Mouse (Mus musculus): ENCODE results near the gene Otud7b. TPM values are rescaled to one million over a fixed set of nuclear protein-coding genes. Genes with fewer than 3 reads are reported as not detected.

Gene Otud7b
- total RNA-seq, 2 experiments from 2014 or later: 3.0 to 4.9 TPM

DNA sequence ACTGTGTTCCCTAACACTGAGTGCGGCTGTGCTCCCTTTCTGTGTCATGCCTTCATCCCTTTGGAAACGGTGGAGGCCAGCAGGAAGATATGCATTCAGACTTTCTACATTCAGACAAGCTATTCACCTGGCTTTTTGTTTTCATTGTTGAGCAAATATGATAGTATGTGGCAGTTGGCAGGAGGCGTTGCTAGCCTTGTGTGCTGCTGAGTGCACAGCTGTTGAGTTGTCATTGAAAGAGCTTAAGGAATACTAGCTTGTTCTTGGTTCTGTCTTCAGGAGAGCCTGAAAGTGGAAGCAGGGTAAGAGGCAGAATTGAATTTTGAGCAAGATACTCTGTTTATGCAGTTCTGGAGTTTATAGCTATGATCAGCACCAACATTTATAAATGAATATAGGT is 28.2 kb downstream of the Otud7b start:
- ATAC-seq (replicated peaks; ENCODE audit: poor library complexity): no peak

- no peak for ATAC-seq (replicated peaks; ENCODE audit: poor library complexity)
Measured at GRCm38 (mm10) chr3:96133327-96133905, 29.1 kb downstream of the Otud7b start.

DNA sequence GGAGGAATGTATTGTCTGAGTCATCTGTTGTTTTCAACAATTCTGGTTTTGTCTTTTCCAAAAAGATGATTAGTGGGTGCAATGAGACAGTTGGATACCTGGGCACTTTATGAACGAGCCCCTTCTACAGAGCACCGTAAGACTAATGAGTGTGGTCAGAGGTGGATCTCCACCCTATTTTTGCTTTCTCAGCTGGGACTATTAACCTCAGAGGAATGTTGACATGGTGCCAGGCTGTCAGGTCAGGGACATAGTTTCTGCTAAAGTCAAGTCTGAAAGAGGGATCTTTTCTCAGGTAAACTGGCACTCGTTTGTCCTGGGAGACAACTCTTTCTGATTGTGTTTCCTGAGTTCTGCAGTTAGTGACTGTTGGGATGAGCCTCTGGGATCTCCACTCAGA is 30.7 kb downstream of the Otud7b start:
- ATAC-seq (replicated peaks; ENCODE audit: poor library complexity): no peak

- peak; percentile 97 for ATAC-seq (replicated peaks; ENCODE audit: poor library complexity)
Measured at GRCm38 (mm10) chr3:96147950-96148349, 43.6 kb downstream of the Otud7b start.

DNA sequence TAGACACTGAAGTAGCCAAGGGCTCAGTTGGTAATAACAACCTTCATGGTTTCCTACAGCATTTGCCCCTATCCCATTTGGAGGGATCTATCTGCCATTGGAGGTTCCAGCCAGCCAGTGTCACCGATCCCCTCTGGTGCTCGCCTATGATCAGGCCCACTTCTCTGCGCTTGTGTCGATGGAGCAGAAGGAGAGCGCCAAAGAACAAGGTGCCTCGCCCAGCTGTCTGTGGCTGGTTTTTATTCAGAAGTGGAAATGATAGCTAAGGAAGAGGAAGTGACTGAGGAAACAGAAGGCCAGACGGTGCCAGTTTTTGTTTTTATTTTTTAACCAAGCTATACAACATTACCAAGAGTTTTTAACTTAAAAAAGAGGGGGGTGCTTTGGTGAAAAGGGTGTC is 47.5 kb downstream of the Otud7b start:
- no peak for ATAC-seq (replicated peaks; ENCODE audit: poor library complexity)

DNA sequence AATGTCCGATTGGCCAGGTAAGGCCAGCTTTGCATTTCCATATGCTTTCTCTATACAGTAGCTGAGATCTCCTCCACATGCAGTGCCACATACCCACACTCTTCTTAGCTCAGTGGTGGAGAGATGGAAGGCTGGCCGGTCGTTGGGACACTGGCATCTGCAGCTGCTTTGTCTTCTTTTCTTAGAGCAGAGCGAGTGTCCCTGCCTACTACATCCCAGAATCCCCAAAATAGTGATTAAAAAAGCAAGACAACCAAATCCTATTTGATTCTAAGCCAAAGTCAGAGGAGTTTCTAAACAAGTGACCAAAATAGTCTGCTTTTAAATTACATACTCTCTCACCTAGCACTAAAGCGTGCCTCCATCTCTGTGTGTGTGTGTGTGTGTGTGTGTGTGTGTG is 48.3 kb downstream of the Otud7b start:
- no peak for ATAC-seq (replicated peaks; ENCODE audit: poor library complexity)

DNA sequence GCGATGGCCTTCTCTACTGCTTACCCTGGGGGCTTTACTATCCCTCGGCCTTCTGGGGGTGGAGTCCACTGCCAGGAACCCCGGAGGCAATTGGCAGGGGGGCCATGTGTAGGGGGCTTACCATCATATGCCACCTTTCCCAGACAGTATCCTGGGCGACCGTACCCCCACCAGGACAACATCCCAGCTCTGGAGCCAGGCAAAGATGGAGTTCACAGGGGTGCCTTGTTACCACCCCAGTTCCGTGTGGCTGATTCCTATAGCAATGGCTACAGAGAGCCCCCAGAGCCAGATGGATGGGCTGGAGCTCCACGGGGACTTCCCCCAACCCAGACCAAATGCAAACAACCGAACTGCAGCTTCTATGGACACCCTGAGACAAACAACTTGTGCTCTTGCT is 51.2 kb downstream of the Otud7b start:
- ATAC-seq (replicated peaks; ENCODE audit: poor library complexity): no peak

GRCm38 (mm10) chr3:96159820-96160219 is 55.5 kb downstream of the Otud7b start:
- no peak for ATAC-seq (replicated peaks; ENCODE audit: poor library complexity)

DNA sequence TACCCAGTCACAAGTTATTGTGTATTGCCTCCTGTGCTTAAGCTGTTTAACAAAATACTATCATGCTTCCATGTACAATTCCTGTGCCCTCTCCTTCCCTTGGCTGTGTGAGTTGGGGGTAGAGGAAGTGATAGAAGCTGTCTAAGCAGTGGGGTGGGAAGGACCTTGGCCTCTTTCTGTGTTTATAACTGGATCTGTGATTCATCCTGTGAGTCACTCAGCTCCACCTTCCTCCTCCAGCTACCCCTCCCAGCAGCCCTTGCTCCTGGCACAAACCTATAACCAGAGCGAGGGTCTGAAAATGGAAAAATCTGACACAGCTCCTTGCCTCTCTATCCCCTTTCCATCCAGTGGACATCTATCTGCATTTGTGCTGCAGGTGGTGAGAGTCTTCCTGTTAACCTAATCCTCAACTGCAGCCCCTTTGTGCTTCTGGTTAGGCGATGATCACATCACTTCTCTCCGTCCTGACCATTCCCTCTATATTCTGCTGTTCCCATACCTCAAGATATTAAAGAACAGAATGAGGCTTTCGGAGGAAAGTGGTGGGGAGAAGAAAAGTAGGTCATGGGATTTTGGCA is 56.0 kb downstream of the Otud7b start:
- ATAC-seq (replicated peaks; ENCODE audit: poor library complexity): peak; percentile 54

- no peak for ATAC-seq (replicated peaks; ENCODE audit: poor library complexity)
Measured at GRCm38 (mm10) chr3:96160803-96161516, 56.6 kb downstream of the Otud7b start.

DNA sequence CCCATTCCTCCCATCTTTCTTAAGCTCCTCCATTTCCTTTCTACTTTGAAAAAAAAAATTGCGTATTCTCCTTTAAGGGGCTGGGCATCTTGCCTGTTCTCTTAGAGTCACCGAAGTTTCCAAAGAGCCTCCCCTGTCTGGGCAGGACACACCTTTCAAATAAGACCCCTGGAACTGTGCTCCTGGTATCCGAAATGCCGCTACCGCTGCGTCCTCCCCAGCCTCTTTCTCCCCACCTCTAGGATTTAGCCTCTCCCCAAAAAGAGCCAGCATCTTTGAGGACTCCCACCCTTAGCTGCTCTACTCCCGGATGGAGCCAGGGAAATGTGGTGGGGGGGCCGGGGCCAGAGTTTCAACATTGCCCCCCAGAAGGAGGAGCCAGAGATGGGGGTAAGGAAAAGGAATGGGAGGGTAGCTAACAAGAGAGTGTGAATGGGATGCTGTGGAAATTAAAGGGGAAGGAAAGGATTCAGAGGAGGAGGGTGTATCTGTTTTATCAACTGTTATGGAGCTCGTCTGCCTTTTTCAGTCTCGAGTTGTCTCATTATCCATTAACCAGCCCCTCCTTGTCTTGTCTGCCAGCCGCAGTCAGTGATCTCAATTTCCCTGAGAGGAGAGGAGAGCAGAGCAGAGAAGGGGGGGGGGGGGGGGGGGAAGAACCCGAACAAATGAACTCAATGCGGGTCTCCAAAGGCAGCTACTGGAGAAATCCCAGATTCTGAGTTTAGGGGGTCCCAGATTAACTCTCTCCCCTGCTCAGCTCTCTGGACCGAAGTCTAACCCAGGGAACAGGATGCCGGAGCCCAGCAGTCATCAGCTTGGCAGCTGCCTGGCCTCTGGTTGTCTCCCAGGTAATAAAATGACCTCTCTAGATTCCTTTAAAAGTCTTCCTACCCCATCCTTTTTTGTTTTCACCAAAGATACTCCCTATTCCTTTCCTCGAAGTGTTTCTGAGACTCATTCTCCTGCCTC is 57.8 kb downstream of the Otud7b start, which contains the start of gene Mtmr11:
Gene Mtmr11, plus strand, starts transcription at position 136 of the 972 bp plus-strand sequence.
- ATAC-seq (replicated peaks; ENCODE audit: poor library complexity): no peak

GRCm38 (mm10) chr3:96163040-96163439 is 58.7 kb downstream of the Otud7b start:
- ATAC-seq (replicated peaks; ENCODE audit: poor library complexity): no peak

DNA sequence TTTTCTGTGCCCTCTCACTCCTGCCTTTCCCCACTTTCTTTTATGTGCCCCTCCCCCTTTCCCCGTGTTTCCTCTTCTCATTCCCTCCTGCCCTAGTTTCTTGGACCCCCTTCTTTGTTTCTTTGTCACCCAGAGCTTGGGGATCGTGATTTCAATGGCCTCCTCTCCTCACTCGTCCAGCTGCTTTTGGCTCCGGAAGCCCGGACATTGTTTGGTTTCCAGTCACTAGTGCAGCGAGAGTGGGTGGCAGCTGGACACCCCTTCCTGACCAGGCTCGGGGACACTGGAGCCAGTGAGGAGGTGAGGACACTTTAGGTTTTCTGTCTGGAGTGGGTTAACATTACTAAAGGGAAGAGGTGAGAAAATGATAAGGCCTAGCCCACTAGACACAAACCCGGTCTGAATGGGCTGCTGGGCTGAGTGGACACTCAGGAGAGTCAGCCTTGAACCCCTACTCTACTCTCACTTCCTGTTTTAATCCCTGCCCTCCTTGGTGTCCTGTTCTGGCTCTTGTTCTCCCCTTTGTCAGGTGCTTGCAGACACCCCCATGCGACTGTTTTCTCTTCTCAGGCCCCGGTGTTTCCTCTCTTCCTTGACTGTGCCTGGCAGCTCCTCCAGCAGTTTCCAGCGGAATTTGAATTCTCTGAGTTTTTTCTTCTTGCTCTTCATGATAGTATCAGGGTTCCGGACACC is 64.3 kb downstream of the Otud7b start:
- no peak for ATAC-seq (replicated peaks; ENCODE audit: poor library complexity)

DNA sequence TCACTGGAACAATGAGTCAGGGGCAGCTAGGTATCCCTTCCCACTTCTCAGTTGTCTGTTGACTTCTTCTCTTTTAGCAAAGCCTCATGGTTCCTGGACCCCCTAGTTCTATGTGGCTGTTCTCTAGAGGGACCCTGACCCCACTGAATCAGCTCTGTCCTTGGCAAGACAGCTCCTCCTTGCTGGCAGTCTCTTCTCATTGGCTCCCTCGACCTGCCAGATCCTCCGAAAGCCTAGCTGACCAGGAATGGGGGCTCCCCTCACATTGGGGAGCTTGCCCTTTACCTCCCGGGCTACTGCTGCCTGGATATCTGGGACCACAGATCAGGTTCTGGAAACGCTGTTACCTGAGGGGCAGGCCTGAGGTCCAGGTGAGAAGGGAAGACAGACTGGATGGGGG is 65.9 kb downstream of the Otud7b start:
- no peak for ATAC-seq (replicated peaks; ENCODE audit: poor library complexity)

DNA sequence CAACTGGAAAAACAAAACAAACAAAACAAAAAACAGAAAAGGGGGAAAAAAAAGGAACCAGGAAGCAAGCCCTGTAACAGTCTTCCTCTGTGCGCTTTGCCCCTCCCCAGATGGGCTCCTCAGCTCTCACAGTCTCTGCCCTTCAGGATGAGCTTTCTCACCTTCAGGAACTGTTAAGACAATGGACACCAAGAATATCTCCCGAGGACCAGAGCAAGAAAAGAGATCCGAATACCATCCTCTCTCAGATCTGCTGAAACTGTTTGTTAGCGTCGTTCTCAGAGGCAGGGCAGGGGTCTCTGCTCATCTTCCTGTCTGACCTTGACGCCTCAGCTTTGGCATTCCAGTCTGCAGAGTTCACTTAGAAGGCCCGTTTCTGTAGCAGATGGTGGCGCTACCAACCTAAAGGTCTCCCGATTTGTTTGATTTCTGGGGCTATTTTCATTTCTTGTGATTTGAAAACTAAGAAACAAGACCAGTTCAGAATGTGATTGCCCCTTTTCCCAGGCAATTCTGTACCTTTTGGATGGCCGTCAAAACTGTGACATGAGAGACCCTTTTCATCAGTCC is 66.7 kb downstream of the Otud7b start:
- ATAC-seq (replicated peaks; ENCODE audit: poor library complexity): no peak

DNA sequence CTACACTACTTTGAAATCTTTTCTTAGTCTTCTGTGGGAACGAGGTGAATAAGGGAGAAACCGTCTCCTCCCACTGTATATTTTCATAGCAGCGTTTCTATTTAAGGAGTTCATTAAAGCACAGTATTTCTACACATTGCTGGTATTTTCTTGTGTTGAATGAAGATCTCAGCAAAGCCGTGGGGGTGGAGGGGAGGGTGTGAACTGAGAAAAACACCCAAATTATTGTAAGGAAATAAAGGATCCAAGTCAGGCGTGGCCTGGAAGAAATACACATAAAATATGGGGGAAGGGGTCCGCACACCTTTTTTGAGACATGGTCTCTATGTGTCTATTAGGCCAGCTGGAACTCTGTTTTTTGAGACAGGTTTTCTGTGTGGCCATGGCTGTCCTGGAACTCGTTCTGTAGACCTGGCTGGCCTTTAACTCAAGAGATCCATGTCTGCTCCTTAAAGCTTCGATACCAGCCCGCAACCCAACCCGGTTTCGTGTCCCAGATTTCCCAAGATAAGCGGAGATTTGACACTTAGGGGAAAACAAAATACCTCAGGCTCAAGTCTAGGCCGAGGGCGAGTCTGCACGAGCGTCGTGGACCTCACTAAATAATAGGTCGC is 67.4 kb downstream of the Otud7b start:
- ATAC-seq (replicated peaks; ENCODE audit: poor library complexity): no peak

DNA sequence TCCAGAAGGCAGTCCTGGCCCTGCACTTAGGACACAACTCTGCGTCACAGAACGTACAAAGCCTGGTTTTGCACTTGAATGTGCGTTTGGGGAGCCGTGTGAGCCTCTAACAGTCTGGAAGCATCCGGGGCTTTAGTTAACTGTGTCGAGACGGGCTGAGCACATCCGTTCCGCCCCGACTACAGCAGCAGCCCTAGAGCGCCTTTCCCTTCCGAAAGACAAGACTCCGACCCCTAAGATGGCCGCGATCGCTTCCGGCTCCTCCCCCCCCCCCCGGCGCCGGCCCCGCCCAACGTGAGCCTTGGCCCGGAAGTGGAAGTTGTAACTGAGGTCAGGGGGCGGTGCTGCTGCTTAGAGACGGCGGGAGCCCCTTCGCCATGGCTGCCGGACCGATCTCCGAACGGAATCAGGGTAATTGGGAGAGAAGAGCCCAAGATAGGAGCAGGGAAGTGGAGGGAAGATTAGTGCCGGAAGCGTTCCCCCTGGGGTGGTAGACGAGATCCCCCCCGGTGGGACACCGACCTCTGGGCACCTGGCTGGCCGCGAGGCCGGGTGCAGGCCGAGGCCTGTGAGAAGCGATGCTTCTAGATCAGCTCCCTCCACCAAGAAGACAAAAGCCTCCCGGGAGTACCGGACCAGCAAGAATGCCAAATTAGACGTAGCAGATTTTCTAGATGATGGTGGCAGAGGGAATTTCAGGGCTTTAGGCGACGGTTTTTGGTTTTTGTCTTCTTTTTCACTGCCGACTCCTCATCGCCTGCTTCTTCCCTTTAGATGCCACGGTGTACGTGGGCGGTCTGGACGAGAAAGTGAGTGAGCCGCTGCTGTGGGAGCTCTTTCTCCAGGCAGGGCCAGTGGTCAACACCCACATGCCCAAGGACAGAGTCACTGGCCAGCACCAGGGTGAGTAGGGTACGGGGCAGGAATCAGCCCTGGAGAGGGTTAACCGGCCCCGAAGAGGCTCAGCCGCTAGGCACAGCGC is 68.2 kb downstream of the Otud7b start, which contains the start of gene Sf3b4:
Gene Sf3b4, plus strand, starts transcription at position 136 of the 982 bp plus-strand sequence.
- ATAC-seq (replicated peaks; ENCODE audit: poor library complexity): peak; percentile 95

- ATAC-seq (replicated peaks; ENCODE audit: poor library complexity): no peak
Measured at GRCm38 (mm10) chr3:96173185-96173584, 68.9 kb downstream of the Otud7b start.

All from megakaryocyte progenitor cell, adult 5-6 weeks (primary cell).